Mouse (Mus musculus): ENCODE data around the gene Hs3st4.

DNA sequence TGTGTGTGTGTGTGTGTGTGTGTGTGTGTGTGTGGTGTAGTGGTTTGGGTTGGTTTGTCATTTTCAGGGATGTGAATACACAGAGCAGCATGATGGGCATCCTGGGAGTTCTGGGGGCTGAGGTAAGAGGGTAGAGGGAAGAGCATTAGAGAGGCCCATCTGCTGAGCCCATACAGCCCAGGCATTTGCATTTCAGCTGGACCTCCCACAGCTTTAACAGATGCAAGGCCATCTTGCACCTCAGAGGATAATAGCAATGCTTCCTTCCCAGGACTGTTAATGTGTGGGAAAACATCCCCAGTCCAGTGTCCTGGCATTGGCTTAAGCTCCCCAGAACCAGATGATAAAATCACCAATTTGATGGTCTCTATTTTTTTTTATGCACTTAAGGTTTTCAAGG, 444.3 kb downstream of the Hs3st4 start:
- TF ChIP-seq CTCF (IDR thresholded peaks at IDR 0.05; ENCODE audit: control insufficient read depth, insufficient read depth, insufficient replicate concordance, low read depth, low read length) (no peak), POLR2A (IDR thresholded peaks at IDR 0.05; ENCODE audit: control insufficient read depth, low read depth, low read length) (no peak)

Data from testis, adult 2 months (tissue).